Mouse (Mus musculus) heart, embryonic 10.5 days (tissue): Measurements from ENCODE around the gene Ldlrad3. TPM values are rescaled to one million over a fixed set of nuclear protein-coding genes. Genes with fewer than 3 reads are reported as not detected.

Source experiments
- DNase-seq: peaks from one replicate; pipeline ENCODE4 v3.0.0-alpha.2; 2017; ENCODE audit warnings: low spot score
- H3K27ac ChIP-seq: fragments of 300-500 bp; sonication (generic); 2 replicates; pipeline ENCODE4 v1.5.1; 2016; ENCODE audit warnings: mild to moderate bottlenecking
- H3K27me3 ChIP-seq: fragments of 300-500 bp; sonication (generic); 2 replicates; pipeline ENCODE4 v1.6.1; 2016; ENCODE audit warnings: mild to moderate bottlenecking; ENCODE audit not compliant: poor library complexity, insufficient read depth, severe bottlenecking
- H3K36me3 ChIP-seq: fragments of 300-500 bp; sonication (generic); 2 replicates; pipeline ENCODE4 v1.6.1; 2016; ENCODE audit warnings: mild to moderate bottlenecking, moderate library complexity
- H3K4me1 ChIP-seq: fragments of 300-500 bp; sonication (generic); 2 replicates; pipeline ENCODE4 v1.6.1; 2016; ENCODE audit warnings: mild to moderate bottlenecking
- H3K4me3 ChIP-seq: fragments of 300-500 bp; sonication (generic); 2 replicates; pipeline ENCODE4 v1.5.1; 2016; ENCODE audit warnings: mild to moderate bottlenecking, moderate library complexity
- H3K9me3 ChIP-seq: fragments of 300-500 bp; sonication (generic); 2 replicates; pipeline ENCODE4 v1.6.1; 2016; ENCODE audit warnings: mild to moderate bottlenecking, moderate library complexity
- WGBS: fragments of 180-500 bp; shearing (Covaris S2); methylation state at CpG from one replicate; pipeline ENCODE4 v1.1.7; 2016; 5-methylcytosine and 5-hydroxymethylcytosine counted together
- polyA plus RNA-seq: library from polyadenylated mRNA; unstranded; fragments of >200 nt; fragmentation: Nextera tagmentation; extraction: Ambion mirVana; gene quantifications from 2 replicates; pipeline ENCODE4 v1.2.1, GENCODE M21; 2016

Gene Ldlrad3
- polyA plus RNA-seq, 1 experiment from 2014 or later = 27.5 TPM

DNA sequence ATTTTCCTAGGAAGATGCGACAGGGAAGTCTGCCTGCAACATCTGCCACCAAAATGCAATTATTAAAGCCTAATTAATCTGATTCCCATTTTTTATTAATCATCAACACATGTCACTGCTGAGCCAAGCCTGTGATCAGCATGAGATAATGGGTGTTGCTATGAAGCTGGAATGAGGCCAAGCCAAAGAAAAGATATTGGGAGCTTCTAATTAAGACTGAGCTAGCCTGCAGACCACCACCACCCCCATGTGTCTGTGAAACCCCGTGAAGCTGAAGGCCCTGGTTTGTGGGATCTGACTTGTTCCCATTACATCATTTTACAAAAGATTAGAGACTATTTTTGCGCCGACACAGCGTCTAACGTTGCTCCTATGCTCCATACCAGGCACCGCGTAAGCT, 161.7 kb downstream of the Ldlrad3 start:
- Histone ChIP-seq H3K4me1 (no peaks in the 10 kb centered on the region), H3K4me3 (no peak overlapping the region), H3K9me3 (no peaks in the 10 kb centered on the region), H3K36me3 (no peaks in the 10 kb centered on the region), H3K27me3 (no peaks in the 10 kb centered on the region), H3K27ac (no peak overlapping the region)
- DNase-seq = no peak
- WGBS = 78% methylated on average over 8 of the region's 8 CpGs

DNA sequence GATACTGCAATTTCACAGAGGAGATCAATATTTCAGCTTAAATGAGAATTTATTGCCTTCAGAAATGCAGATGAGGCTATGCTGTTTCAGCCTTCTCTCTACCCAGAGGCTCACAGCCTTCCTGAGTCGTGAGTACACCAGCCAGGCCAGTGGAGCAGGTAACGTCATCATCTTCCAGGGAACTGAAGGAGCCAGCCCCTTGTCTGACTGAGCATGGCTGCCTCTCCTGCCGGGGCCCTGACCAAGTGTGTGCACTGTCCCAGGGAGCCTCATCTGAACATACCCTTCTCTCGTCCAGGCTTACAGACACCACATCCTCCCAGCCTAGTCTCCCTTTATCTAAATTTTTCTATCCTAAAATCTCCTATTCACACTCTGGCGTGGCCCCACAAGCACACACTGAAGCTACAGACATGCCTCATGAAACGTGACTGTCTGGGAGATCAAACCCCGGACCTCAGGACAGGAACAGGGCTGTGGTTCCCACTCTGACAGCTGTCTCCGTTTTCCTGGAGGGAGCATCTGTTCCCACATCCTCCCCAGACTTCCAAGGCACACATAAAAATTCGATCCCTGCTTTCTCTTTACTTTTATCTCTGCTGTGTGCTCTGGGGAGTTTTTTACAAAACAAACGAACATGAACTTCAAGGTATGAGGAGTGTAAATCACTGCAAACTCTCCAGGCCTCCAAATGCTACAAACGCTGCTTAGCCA, 164.7 kb downstream of the Ldlrad3 start:
- peak overlapping the region; percentile 13; the same call in 1 of the 2 replicates for H3K27ac ChIP-seq
- WGBS = 43% methylated on average over 11 of the region's 11 CpGs

DNA sequence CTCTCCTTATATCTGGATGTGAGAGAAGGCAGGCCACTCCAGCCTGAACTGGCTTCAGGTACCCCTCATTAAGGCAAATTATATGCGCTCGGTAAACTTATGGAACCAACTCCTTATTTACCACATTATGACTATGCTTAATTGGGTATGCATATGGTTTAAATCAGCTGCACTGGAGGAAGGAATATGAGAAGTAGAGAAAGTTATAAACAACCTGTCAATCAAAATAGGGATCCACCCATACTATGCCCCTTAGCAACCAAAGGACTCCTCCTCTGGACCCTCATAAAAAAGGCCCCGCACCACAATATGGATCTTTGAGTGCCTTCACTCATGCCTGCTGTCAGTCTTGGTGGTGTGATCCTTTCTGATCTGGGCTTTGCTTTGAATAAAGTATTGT, 165.6 kb downstream of the Ldlrad3 start:
- DNase-seq = no peak
- H3K36me3 ChIP-seq = no peaks in the 10 kb centered on the region
- no peaks in the 10 kb centered on the region for H3K9me3 ChIP-seq
- H3K27ac ChIP-seq = no peak overlapping the region
- no peaks in the 10 kb centered on the region for H3K4me1 ChIP-seq
- H3K27me3 ChIP-seq = no peaks in the 10 kb centered on the region
- no peak overlapping the region for H3K4me3 ChIP-seq
- WGBS = 93% methylated on average over 3 of the region's 3 CpGs

More for the DNA sequence above, 164.7 kb downstream of the Ldlrad3 start:
- Histone ChIP-seq H3K4me1 (no peaks in the 10 kb centered on the region), H3K27me3 (no peaks in the 10 kb centered on the region), H3K4me3 (no peak overlapping the region), H3K36me3 (no peaks in the 10 kb centered on the region), H3K9me3 (no peaks in the 10 kb centered on the region)
- no peak for DNase-seq

DNA sequence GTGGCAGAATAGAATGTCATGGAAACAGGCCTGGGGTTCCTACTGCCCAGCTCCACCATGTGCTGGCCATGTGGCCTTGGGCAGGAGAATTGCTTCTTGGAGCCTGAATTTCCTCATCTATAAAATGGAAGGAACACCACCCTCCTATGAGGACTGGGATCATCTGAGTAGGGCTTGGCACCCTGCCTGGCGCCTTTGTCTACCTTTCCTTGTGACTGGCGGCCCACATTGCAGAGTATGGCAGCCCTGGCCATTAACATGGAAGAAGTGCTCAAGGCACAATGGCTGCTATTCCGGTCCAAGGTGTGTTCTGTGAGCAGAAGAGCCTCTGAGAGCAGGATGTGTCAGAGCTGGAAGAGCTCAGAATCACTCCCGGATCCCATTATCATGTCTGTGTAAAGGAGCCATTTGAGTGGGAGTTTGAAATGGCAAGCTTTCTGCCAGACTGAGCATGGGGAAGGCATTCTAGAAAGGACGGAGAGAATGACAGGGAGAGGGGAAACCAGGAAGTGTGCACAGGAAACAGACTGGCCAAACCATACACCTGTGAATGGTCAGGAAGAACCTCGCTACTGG, 171.6 kb downstream of the Ldlrad3 start:
- H3K27ac ChIP-seq = no peak overlapping the region
- WGBS = 83% methylated on average over 6 of the region's 6 CpGs
- H3K9me3 ChIP-seq = no peaks in the 10 kb centered on the region
- no peaks in the 10 kb centered on the region for H3K27me3 ChIP-seq
- no peak overlapping the region for H3K4me3 ChIP-seq
- no peaks in the 10 kb centered on the region for H3K36me3 ChIP-seq
- DNase-seq = no peak
- peaks cover 19% of the 10 kb centered on the region for H3K4me1 ChIP-seq

DNA sequence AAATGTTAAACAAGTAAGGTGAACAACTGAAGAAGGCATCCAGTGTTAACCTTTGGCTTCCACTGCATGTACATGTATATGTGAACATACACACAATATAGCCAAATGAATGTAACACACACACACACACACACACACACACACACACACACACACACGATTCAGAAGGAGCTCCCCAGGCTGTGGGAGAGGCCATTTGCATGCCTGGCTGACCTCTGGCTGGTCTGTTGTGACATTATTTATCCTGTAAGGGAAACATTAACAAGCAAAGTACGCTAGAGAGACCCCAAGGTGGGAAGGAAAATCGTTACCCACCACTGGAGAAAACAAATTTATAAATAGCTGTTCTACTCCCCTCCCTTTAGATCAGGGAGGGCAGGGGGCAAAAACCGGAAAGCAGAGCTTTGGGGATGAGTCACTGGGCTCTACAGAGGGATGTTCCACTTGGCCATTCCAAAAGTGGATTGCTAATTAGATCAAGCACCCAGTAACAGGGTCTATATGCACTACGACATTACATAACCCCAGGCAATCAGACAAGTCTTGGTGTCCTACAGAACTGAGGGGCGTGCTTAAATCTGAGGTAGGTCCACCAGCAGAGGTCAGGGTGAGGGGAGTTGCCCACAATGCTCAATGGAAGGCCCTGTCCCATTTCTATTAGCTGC, 174.7 kb downstream of the Ldlrad3 start:
- H3K36me3 ChIP-seq = no peaks in the 10 kb centered on the region
- DNase-seq = no peak

DNA sequence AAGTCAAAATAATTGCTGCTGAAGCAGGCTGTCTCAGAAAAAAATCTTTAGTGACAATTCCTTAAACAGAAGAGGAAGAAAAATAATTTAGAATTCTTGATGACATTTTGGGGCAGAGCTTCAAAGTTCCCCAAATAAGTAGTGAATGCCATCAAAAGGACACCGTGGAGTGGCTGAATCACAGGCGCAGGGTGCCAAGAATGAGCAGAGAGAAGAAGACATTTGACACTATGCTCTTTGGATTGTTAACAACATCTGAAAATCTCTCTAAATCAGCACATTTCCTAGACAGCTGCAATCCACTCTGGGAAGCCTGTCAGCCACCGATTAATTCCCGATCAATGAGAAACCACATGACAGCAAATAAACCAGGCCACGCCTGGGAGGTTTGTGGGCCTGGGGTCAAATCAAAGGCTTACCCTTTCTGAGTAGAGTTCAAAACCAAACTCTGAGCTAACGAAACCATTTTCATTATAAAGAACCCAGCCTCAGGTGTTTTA, 176.4 kb downstream of the Ldlrad3 start:
- Histone ChIP-seq H3K36me3 (no peaks in the 10 kb centered on the region), H3K27ac (no peak overlapping the region)
- 83% methylated on average over 6 of the region's 6 CpGs for WGBS

More for the DNA sequence above, 174.7 kb downstream of the Ldlrad3 start:
- WGBS = 70% methylated on average over 6 of the region's 6 CpGs
- Histone ChIP-seq H3K9me3 (no peaks in the 10 kb centered on the region), H3K27me3 (no peaks in the 10 kb centered on the region), H3K4me1 (peaks cover 45% of the 10 kb centered on the region), H3K4me3 (no peak overlapping the region), H3K27ac (no peak overlapping the region)

DNA sequence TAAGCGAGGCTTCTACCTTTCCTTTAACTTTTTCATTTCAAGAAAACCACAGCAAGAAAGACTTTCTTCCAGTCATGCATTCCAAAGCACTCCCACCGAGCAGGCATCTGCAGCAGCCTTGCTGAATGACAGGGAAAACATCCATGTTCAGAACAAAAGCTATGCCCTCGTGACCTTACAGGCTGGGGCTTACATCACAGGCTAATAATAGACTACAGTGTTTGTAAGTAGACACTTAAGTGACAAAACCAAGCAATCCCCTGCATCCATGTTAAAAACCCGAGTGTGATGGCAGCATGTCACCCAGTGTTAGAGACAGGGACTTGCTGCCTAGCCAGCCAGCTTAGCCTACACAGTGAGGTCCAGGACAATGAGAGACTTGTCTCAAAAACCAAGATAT, 180.0 kb downstream of the Ldlrad3 start:
- WGBS = 7% methylated on average over 4 of the region's 4 CpGs
- Histone ChIP-seq H3K9me3 (no peaks in the 10 kb centered on the region), H3K36me3 (no peaks in the 10 kb centered on the region), H3K27me3 (no peaks in the 10 kb centered on the region), H3K27ac (peak overlapping the region; percentile 90), H3K4me3 (peak overlapping the region; percentile 37; the same call in 1 of the 2 replicates), H3K4me1 (peaks cover 80% of the 10 kb centered on the region)
- peak; percentile 76 for DNase-seq

More for the DNA sequence above, 176.4 kb downstream of the Ldlrad3 start:
- Histone ChIP-seq H3K4me1 (peaks cover 58% of the 10 kb centered on the region), H3K9me3 (no peaks in the 10 kb centered on the region), H3K27me3 (no peaks in the 10 kb centered on the region), H3K4me3 (no peak overlapping the region)
- no peak for DNase-seq

DNA sequence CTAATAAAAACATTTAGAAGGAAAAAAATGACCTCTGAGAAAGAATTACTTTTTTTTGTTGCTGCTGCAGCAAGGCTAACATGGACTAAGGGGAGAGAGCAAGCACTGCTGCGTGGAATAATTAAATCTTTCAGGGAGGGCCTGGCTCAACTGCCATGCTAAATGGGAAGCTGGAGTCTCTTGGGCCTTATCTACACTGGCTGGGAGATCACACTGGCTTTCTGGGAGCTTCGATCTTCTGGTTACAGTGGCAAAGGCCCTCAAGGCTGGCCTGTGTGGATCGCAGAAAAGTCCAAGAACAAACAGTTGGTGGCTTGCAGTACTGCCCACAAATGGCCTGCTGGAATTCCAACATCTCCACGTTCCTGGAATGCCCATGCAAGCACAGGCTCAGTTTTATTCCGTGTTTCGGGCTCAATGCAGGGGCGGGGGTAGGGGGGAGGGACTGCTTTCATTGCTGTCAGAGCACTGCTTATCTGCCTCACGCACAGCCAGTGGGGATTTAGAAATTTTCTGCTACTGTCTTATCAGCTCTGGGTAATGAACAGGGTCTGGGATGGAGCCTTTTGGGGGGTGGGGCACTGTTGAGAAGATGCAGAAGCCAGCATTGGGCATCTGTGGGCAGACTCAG, 180.7 kb downstream of the Ldlrad3 start:
- no peaks in the 10 kb centered on the region for H3K36me3 ChIP-seq
- peak overlapping the region; percentile 90 for H3K27ac ChIP-seq
- DNase-seq = peak; percentile 85
- H3K9me3 ChIP-seq = no peaks in the 10 kb centered on the region
- no peaks in the 10 kb centered on the region for H3K27me3 ChIP-seq
- WGBS = 6% methylated on average over 8 of the region's 8 CpGs
- H3K4me3 ChIP-seq = peak overlapping the region; percentile 37
- H3K4me1 ChIP-seq = peaks cover 78% of the 10 kb centered on the region

DNA sequence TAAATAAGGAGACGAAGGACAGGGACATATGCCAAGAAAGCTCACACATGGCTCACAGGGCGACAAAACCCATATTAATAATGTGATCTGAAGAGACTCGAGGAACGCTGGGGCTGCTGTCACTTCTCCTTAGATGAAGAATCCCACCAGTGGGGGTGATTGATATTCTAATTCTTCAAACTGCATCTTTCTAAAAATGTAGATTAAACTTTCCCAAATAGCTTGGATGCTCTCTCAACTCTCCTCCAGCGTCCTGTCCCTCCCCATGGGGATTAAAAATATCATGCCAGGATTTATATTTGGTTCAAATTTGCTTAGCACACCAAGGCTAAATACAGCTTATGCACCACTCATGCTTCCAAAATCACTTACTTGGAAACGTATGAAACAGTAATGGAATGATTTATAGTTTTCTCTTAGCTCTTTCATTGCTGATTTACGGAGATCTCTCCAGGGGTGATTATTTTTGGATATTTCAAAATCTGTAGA, 182.4 kb downstream of the Ldlrad3 start:
- Histone ChIP-seq H3K9me3 (no peaks in the 10 kb centered on the region), H3K27ac (peak overlapping the region; percentile 78; the same call in 1 of the 2 replicates), H3K4me3 (peak overlapping the region; percentile 19; the same call in 1 of the 2 replicates), H3K4me1 (peaks cover 79% of the 10 kb centered on the region), H3K36me3 (no peaks in the 10 kb centered on the region), H3K27me3 (no peaks in the 10 kb centered on the region)
- 65% methylated on average over 7 of the region's 7 CpGs for WGBS
- DNase-seq = no peak

DNA sequence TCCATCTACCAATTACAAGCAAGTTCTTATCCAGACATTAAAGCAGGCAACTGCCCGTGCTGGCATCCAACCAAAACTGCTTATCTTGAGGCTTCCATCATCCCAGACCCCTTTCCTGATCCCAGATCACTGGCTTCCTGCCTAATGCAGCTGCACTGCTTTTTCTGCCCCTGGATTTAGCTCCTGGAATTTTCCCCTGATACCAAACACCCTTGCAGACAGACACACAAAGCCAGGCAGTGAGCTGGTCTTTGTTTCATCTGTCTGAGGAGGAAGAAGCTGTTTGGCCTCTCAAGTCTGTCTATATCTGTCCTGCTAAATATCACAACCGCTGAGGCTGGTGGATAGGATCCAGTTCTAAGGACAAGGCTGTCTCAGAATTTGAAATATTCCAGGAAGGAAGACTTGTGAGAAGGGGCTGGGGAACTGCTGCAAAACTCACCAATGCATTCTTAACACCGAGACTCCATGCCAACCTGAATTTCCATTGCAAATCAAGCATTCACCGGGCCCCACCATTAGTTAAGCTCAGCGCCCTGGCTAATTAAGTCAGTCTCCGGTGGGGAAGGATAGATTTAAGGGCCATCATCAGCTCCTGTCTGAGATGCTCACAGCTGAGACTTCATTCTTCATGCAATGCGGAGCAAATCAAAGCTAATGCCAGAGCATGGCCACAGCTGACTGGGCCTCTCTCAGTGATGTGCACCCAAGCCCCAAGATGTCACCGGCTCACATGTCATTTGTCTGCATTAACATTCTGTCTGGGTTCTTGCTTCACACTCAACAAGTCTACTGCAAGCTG, 183.0 kb downstream of the Ldlrad3 start:
- Histone ChIP-seq H3K9me3 (no peaks in the 10 kb centered on the region), H3K27ac (peak overlapping the region; percentile 78), H3K36me3 (no peaks in the 10 kb centered on the region), H3K4me3 (peak overlapping the region; percentile 33), H3K4me1 (peaks cover 75% of the 10 kb centered on the region), H3K27me3 (no peaks in the 10 kb centered on the region)
- DNase-seq = peak; percentile 85
- 16% methylated on average over 8 of the region's 8 CpGs for WGBS

DNA sequence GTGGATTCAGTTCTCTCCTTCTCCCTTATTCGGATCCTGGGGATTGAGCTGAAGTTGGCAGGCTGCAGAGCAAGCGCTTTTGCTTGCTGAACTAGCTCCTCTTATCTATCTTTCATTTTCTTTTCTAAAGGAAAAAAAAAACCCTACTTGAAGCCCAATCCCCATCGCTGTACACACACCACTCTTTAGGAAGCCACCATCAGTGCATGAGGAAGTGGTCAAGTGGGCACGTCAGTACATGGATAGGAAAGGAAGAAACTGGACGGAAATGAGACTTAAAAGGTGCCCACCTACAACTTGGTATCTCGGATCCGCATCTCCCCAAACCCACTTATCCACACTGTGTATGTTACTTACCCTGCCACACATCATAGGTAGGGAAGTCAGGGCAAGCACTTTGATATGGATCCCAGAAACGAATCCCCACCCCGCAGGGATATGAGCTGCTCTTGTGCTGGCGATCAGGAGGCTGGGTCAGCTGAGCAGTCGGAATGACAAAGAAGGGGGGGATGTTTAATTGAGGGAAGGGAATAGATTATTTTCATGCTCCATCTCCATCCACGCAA, 183.7 kb downstream of the Ldlrad3 start:
- H3K36me3 ChIP-seq = no peaks in the 10 kb centered on the region
- peak overlapping the region; percentile 78 for H3K27ac ChIP-seq
- no peak for DNase-seq
- peak overlapping the region; percentile 33 for H3K4me3 ChIP-seq
- peaks cover 69% of the 10 kb centered on the region for H3K4me1 ChIP-seq
- 0 out of 2 replicates have a peak, but pooled peaks cover 1% of the 10 kb centered on the region for H3K27me3 ChIP-seq
- no peaks in the 10 kb centered on the region for H3K9me3 ChIP-seq
- WGBS = 33% methylated on average over 12 of the region's 12 CpGs
